Mouse (Mus musculus): ENCODE results near the gene Gabpb2.

GRCm38 (mm10) chr3:95172526-95173255 lies 45.0 kb downstream of the Gabpb2 start:
- TF ChIP-seq CTCF (conservative IDR thresholded peaks at IDR 0.05; ENCODE audit: low read length) = no peak
- TF ChIP-seq POU5F1 (IDR thresholded peaks at IDR 0.05; ENCODE audit: borderline replicate concordance, low read length) = no peak
- no peak for TF ChIP-seq NANOG (IDR thresholded peaks at IDR 0.05; ENCODE audit: borderline replicate concordance, low read length)

Measured in E14TG2a.4 (cell line).